Mouse (Mus musculus) lung, postnatal 0 days (tissue): ENCODE measurements around the gene Ints6l. TPM values are rescaled to one million over a fixed set of nuclear protein-coding genes. Genes with fewer than 3 reads are reported as not detected.

Experiments used
- ATAC-seq: fragments of 200-750 bp; cut with Nextera tagmentation; 2 replicates; pipeline ENCODE4 v1.8.0; 2017; ENCODE audit warnings: moderate library complexity
- DNase-seq: peaks from one replicate; pipeline ENCODE4 v3.0.0-alpha.2; 2016; ENCODE audit warnings: low spot score
- H3K27ac ChIP-seq: fragments of 300-500 bp; sonication (generic); 2 replicates; pipeline ENCODE4 v1.5.1; 2014; ENCODE audit warnings: antibody characterized with exemption, mild to moderate bottlenecking, low read length, mixed read lengths
- H3K27me3 ChIP-seq: fragments of 300-500 bp; sonication (generic); replicated peaks from 2 replicates; pipeline ENCODE4 v1.6.1; 2014; ENCODE audit warnings: low read length, mixed read lengths; ENCODE audit not compliant: insufficient read depth
- H3K36me3 ChIP-seq: fragments of 300-500 bp; sonication (generic); 2 replicates; pipeline ENCODE4 v1.6.1; 2014; ENCODE audit warnings: low read length, mixed read lengths; ENCODE audit not compliant: insufficient read depth
- H3K4me1 ChIP-seq: fragments of 300-500 bp; sonication (generic); 2 replicates; pipeline ENCODE4 v1.6.1; 2014; ENCODE audit warnings: antibody characterized with exemption, low read depth, low read length, mixed read lengths; ENCODE audit not compliant: insufficient read depth
- H3K4me2 ChIP-seq: fragments of 300-500 bp; sonication (generic); replicated peaks from 2 replicates; pipeline ENCODE4 v1.6.1; 2014; ENCODE audit warnings: low read depth, mild to moderate bottlenecking, low read length, moderate library complexity, mixed read lengths
- H3K4me3 ChIP-seq: fragments of 300-500 bp; sonication (generic); 2 replicates; pipeline ENCODE4 v1.5.1; 2014; ENCODE audit warnings: low read depth, low read length
- H3K9ac ChIP-seq: fragments of 300-500 bp; sonication (generic); replicated peaks from 2 replicates; pipeline ENCODE4 v1.6.1; 2014; ENCODE audit warnings: low read depth, mild to moderate bottlenecking
- H3K9me3 ChIP-seq: fragments of 300-500 bp; sonication (generic); 2 replicates; pipeline ENCODE4 v1.6.1; 2016; ENCODE audit warnings: low read length, mixed read lengths
- CTCF ChIP-seq: IDR thresholded peaks from 2 replicates; pipeline ENCODE4 v1.5.1; 2016; ENCODE audit warnings: antibody characterized with exemption, mild to moderate bottlenecking
- EP300 ChIP-seq: IDR thresholded peaks from 2 replicates; pipeline ENCODE4 v1.6.1; 2016; ENCODE audit warnings: antibody characterized with exemption, mild to moderate bottlenecking, control low read depth
- WGBS: fragments of 180-500 bp; shearing (Covaris S2); extraction: QIAGEN DNeasy Blood & Tissue Kit; methylation state at CpG from one replicate; pipeline ENCODE4 v1.1.7; 2014; 5-methylcytosine and 5-hydroxymethylcytosine counted together
- polyA plus RNA-seq: library from polyadenylated mRNA; unstranded; fragments of >200 nt; fragmentation: Nextera tagmentation; extraction: Ambion mirVana; gene quantifications from 2 replicates; pipeline ENCODE4 v1.2.1, GENCODE M21; 2015

Gene Ints6l
- polyA plus RNA-seq = 27.0 and 30.9 TPM in 2 replicates

- Histone ChIP-seq H3K27ac (peak within 1 kb of the TSS; percentile 79), H3K9ac (peak within 1 kb of the TSS; percentile 55), H3K9me3 (no peaks in the 10 kb centered on the region), H3K27me3 (no peaks in the 10 kb centered on the region), H3K4me2 (peak within 1 kb of the TSS; percentile 57), H3K4me3 (peak within 1 kb of the TSS; percentile 54), H3K36me3 (no peaks in the 10 kb centered on the region), H3K4me1 (no peaks in the 10 kb centered on the region)
- WGBS = 17% methylated on average over 16 of the region's 22 CpGs
- no peak for TF ChIP-seq EP300
- no peak for TF ChIP-seq CTCF
- DNase-seq (peak; percentile 92), ATAC-seq (peak; percentile 84)
These were observed at the start of gene Ints6l for GRCm38 (mm10) chrX:56454671-56455371. Gene Ints6l, plus strand, starts transcription at chrX:56454857.

GRCm38 (mm10) chrX:56405482-56405881 is 49.2 kb upstream of the Ints6l start:
- Histone ChIP-seq H3K27ac (no peak overlapping the region), H3K4me3 (no peak overlapping the region), H3K9me3 (no peaks in the 10 kb centered on the region), H3K4me1 (no peaks in the 10 kb centered on the region), H3K4me2 (no peak overlapping the region), H3K27me3 (no peaks in the 10 kb centered on the region), H3K9ac (no peak overlapping the region), H3K36me3 (no peaks in the 10 kb centered on the region)
- DNase-seq (no peak), ATAC-seq (no peak)
- no peak for TF ChIP-seq CTCF
- no peak for TF ChIP-seq EP300
- 43% methylated on average over 1 of the region's 1 CpGs for WGBS

GRCm38 (mm10) chrX:56406128-56406527 is 48.5 kb upstream of the Ints6l start:
- H3K4me2 ChIP-seq = no peak overlapping the region
- 50% methylated on average over 5 of the region's 5 CpGs for WGBS
- ATAC-seq = no peak

GRCm38 (mm10) chrX:56416277-56416676 is 38.4 kb upstream of the Ints6l start:
- DNase-seq = no peak

More at GRCm38 (mm10) chrX:56406128-56406527, 48.5 kb upstream of the Ints6l start:
- Histone ChIP-seq H3K27me3 (no peaks in the 10 kb centered on the region), H3K4me1 (no peaks in the 10 kb centered on the region), H3K9ac (no peak overlapping the region), H3K9me3 (no peaks in the 10 kb centered on the region), H3K27ac (no peak overlapping the region), H3K36me3 (no peaks in the 10 kb centered on the region), H3K4me3 (no peak overlapping the region)
- no peak for DNase-seq
- TF ChIP-seq EP300 = no peak
- TF ChIP-seq CTCF = no peak

GRCm38 (mm10) chrX:56417541-56417940 is 37.1 kb upstream of the Ints6l start:
- TF ChIP-seq EP300 (no peak), CTCF (peak; percentile 27; the same call in 1 of the 2 replicates)
- no peaks in the 10 kb centered on the region for H3K9me3 ChIP-seq
- H3K4me1 ChIP-seq = no peaks in the 10 kb centered on the region
- 69% methylated on average over 4 of the region's 4 CpGs for WGBS
- no peak overlapping the region for H3K4me2 ChIP-seq
- H3K27ac ChIP-seq = no peak overlapping the region
- H3K9ac ChIP-seq = no peak overlapping the region
- ATAC-seq (no peak), DNase-seq (no peak)
- no peaks in the 10 kb centered on the region for H3K36me3 ChIP-seq
- H3K4me3 ChIP-seq = no peak overlapping the region
- H3K27me3 ChIP-seq = no peaks in the 10 kb centered on the region

More at GRCm38 (mm10) chrX:56416277-56416676, 38.4 kb upstream of the Ints6l start:
- TF ChIP-seq EP300 (no peak), CTCF (no peak)
- Histone ChIP-seq H3K36me3 (no peaks in the 10 kb centered on the region), H3K4me1 (no peaks in the 10 kb centered on the region), H3K9me3 (no peaks in the 10 kb centered on the region), H3K27me3 (no peaks in the 10 kb centered on the region), H3K27ac (no peak overlapping the region), H3K4me3 (no peak overlapping the region), H3K9ac (no peak overlapping the region), H3K4me2 (no peak overlapping the region)
- ATAC-seq = no peak
- WGBS = 47% methylated on average over 3 of the region's 3 CpGs

- Histone ChIP-seq H3K27me3 (no peaks in the 10 kb centered on the region), H3K36me3 (no peaks in the 10 kb centered on the region), H3K9ac (no peak overlapping the region), H3K4me1 (no peaks in the 10 kb centered on the region), H3K27ac (no peak overlapping the region), H3K4me2 (no peak overlapping the region), H3K9me3 (no peaks in the 10 kb centered on the region), H3K4me3 (no peak overlapping the region)
- TF ChIP-seq EP300 (no peak), CTCF (peak; percentile 41)
- WGBS = 41% methylated on average over 2 of the region's 2 CpGs
- no peak for ATAC-seq
- DNase-seq = no peak
These were observed 24.1 kb upstream of the Ints6l start for GRCm38 (mm10) chrX:56430601-56431000.
